Mouse (Mus musculus): ENCODE results near the gene P2ry2. TPM values are rescaled to one million over a fixed set of nuclear protein-coding genes. Genes with fewer than 3 reads are reported as not detected.

The P2ry2 gene
- 4.0 and 67.8 TPM in 2 replicates for polyA plus RNA-seq (2012; rRNA removed)

GRCm38 (mm10) chr7:101012541-101012940, at the start of gene P2ry2:
Gene P2ry2 (minus strand): TSS chr7:101012866.
- H3K4me3 ChIP-seq (ENCODE audit: low read depth, low read length) = peak within 1 kb of the TSS; percentile 72
- H3K27ac ChIP-seq (ENCODE audit: insufficient read depth, low read depth, low read length) = peak within 1 kb of the TSS; percentile 80
- H3K4me1 ChIP-seq (ENCODE audit: control insufficient read depth, insufficient read depth, insufficient read length, low read length) = peaks cover 7% of the 10 kb centered on the region; the same call in 1 of the 2 replicates
- TF ChIP-seq POLR2A (IDR thresholded peaks at IDR 0.05; ENCODE audit: low read depth, low read length) = no peak
- TF ChIP-seq CTCF (IDR thresholded peaks at IDR 0.05; ENCODE audit: extremely low read depth, insufficient read length, insufficient replicate concordance, low read depth, low read length) = no peak
- 90% methylated on average over 4 of the region's 4 CpGs for whole genome bisulfite sequencing
- H3K27me3 ChIP-seq (ENCODE audit: control insufficient read depth, insufficient read depth, low read length) = no peaks in the 10 kb centered on the region
- no peaks in the 10 kb centered on the region for H3K36me3 ChIP-seq (ENCODE audit: control insufficient read depth, insufficient read depth, low read length)

GRCm38 (mm10) chr7:101062246-101062645, 49.6 kb upstream of the P2ry2 start:
- 65% methylated on average over 6 of the region's 6 CpGs for WGBS
- H3K27me3 ChIP-seq (ENCODE audit: control insufficient read depth, insufficient read depth, low read length) = no peaks in the 10 kb centered on the region
- no peak overlapping the region for H3K4me3 ChIP-seq (ENCODE audit: low read depth, low read length)
- TF ChIP-seq POLR2A (IDR thresholded peaks at IDR 0.05; ENCODE audit: low read depth, low read length) (no peak), CTCF (IDR thresholded peaks at IDR 0.05; ENCODE audit: extremely low read depth, insufficient read length, insufficient replicate concordance, low read depth, low read length) (no peak)
- H3K27ac ChIP-seq (ENCODE audit: insufficient read depth, low read depth, low read length) = no peak overlapping the region; the same call in 1 of the 2 replicates
- H3K36me3 ChIP-seq (ENCODE audit: control insufficient read depth, insufficient read depth, low read length) = no peaks in the 10 kb centered on the region
- H3K4me1 ChIP-seq (ENCODE audit: control insufficient read depth, insufficient read depth, insufficient read length, low read length) = peaks cover 39% of the 10 kb centered on the region

GRCm38 (mm10) chr7:101061381-101061780, 48.7 kb upstream of the P2ry2 start:
- TF ChIP-seq POLR2A (IDR thresholded peaks at IDR 0.05; ENCODE audit: low read depth, low read length) (no peak), CTCF (IDR thresholded peaks at IDR 0.05; ENCODE audit: extremely low read depth, insufficient read length, insufficient replicate concordance, low read depth, low read length) (peak; percentile 95)
- no peaks in the 10 kb centered on the region for H3K36me3 ChIP-seq (ENCODE audit: control insufficient read depth, insufficient read depth, low read length)
- peak overlapping the region; percentile 42 for H3K4me3 ChIP-seq (ENCODE audit: low read depth, low read length)
- peaks cover 30% of the 10 kb centered on the region for H3K4me1 ChIP-seq (ENCODE audit: control insufficient read depth, insufficient read depth, insufficient read length, low read length)
- no peak overlapping the region for H3K27ac ChIP-seq (ENCODE audit: insufficient read depth, low read depth, low read length)
- H3K27me3 ChIP-seq (ENCODE audit: control insufficient read depth, insufficient read depth, low read length) = no peaks in the 10 kb centered on the region
- 9% methylated on average over 17 of the region's 17 CpGs for WGBS

- 66% methylated on average over 5 of the region's 5 CpGs for WGBS
- Histone ChIP-seq H3K36me3 (ENCODE audit: control insufficient read depth, insufficient read depth, low read length) (no peaks in the 10 kb centered on the region), H3K27me3 (ENCODE audit: control insufficient read depth, insufficient read depth, low read length) (no peaks in the 10 kb centered on the region), H3K27ac (ENCODE audit: insufficient read depth, low read depth, low read length) (no peak overlapping the region), H3K4me1 (ENCODE audit: control insufficient read depth, insufficient read depth, insufficient read length, low read length) (peaks cover 24% of the 10 kb centered on the region), H3K4me3 (ENCODE audit: low read depth, low read length) (no peak overlapping the region)
- TF ChIP-seq CTCF (IDR thresholded peaks at IDR 0.05; ENCODE audit: extremely low read depth, insufficient read length, insufficient replicate concordance, low read depth, low read length) (no peak), POLR2A (IDR thresholded peaks at IDR 0.05; ENCODE audit: low read depth, low read length) (no peak)
Observed at GRCm38 (mm10) chr7:101060476-101060875, 47.8 kb upstream of the P2ry2 start.

GRCm38 (mm10) chr7:101059188-101059587, 46.5 kb upstream of the P2ry2 start:
- Histone ChIP-seq H3K36me3 (ENCODE audit: control insufficient read depth, insufficient read depth, low read length) (no peaks in the 10 kb centered on the region), H3K4me1 (ENCODE audit: control insufficient read depth, insufficient read depth, insufficient read length, low read length) (peaks cover 17% of the 10 kb centered on the region), H3K27ac (ENCODE audit: insufficient read depth, low read depth, low read length) (no peak overlapping the region), H3K27me3 (ENCODE audit: control insufficient read depth, insufficient read depth, low read length) (no peaks in the 10 kb centered on the region), H3K4me3 (ENCODE audit: low read depth, low read length) (no peak overlapping the region)
- TF ChIP-seq POLR2A (IDR thresholded peaks at IDR 0.05; ENCODE audit: low read depth, low read length) (no peak), CTCF (IDR thresholded peaks at IDR 0.05; ENCODE audit: extremely low read depth, insufficient read length, insufficient replicate concordance, low read depth, low read length) (no peak)
- WGBS = 90% methylated on average over 5 of the region's 5 CpGs

- TF ChIP-seq CTCF (IDR thresholded peaks at IDR 0.05; ENCODE audit: extremely low read depth, insufficient read length, insufficient replicate concordance, low read depth, low read length) (no peak), POLR2A (IDR thresholded peaks at IDR 0.05; ENCODE audit: low read depth, low read length) (no peak)
- Histone ChIP-seq H3K36me3 (ENCODE audit: control insufficient read depth, insufficient read depth, low read length) (no peaks in the 10 kb centered on the region), H3K4me1 (ENCODE audit: control insufficient read depth, insufficient read depth, insufficient read length, low read length) (peaks cover 4% of the 10 kb centered on the region), H3K4me3 (ENCODE audit: low read depth, low read length) (no peak overlapping the region), H3K27me3 (ENCODE audit: control insufficient read depth, insufficient read depth, low read length) (no peaks in the 10 kb centered on the region), H3K27ac (ENCODE audit: insufficient read depth, low read depth, low read length) (no peak overlapping the region)
- 67% methylated on average over 4 of the region's 4 CpGs for WGBS
Observed at GRCm38 (mm10) chr7:101057309-101057708, 44.6 kb upstream of the P2ry2 start.

- Histone ChIP-seq H3K27ac (ENCODE audit: insufficient read depth, low read depth, low read length) (no peak overlapping the region), H3K4me1 (ENCODE audit: control insufficient read depth, insufficient read depth, insufficient read length, low read length) (no peaks in the 10 kb centered on the region), H3K4me3 (ENCODE audit: low read depth, low read length) (no peak overlapping the region), H3K36me3 (ENCODE audit: control insufficient read depth, insufficient read depth, low read length) (no peaks in the 10 kb centered on the region), H3K27me3 (ENCODE audit: control insufficient read depth, insufficient read depth, low read length) (no peaks in the 10 kb centered on the region)
- WGBS = 91% methylated on average over 2 of the region's 2 CpGs
- TF ChIP-seq POLR2A (IDR thresholded peaks at IDR 0.05; ENCODE audit: low read depth, low read length) (no peak), CTCF (IDR thresholded peaks at IDR 0.05; ENCODE audit: extremely low read depth, insufficient read length, insufficient replicate concordance, low read depth, low read length) (no peak)
Observed at GRCm38 (mm10) chr7:101053136-101053535, 40.5 kb upstream of the P2ry2 start.
